Mouse (Mus musculus) heart, adult 11 months (tissue): ENCODE data around the gene Cldn22.
A peak's percentile ranks its signal among the peaks of the same experiment; 100 is the strongest.

Experiments
- DNase-seq: peaks from one replicate; pipeline ENCODE4 v3.0.0; 2022

Gene Cldn22

GRCm38 (mm10) chr8:47833944-47834343, 9.7 kb downstream of the Cldn22 start:
- DNase-seq, result peak; percentile 66

- peak; percentile 88 for DNase-seq
Observed at GRCm38 (mm10) chr8:47843063-47843462, 18.8 kb downstream of the Cldn22 start.

- peak; percentile 80 for DNase-seq
Observed at GRCm38 (mm10) chr8:47843651-47844050, 19.4 kb downstream of the Cldn22 start.

- peak; percentile 77 for DNase-seq
Observed at GRCm38 (mm10) chr8:47845956-47846355, 21.7 kb downstream of the Cldn22 start.

GRCm38 (mm10) chr8:47847161-47847560, 22.9 kb downstream of the Cldn22 start:
- peak; percentile 84 for DNase-seq

GRCm38 (mm10) chr8:47847931-47848330, 23.6 kb downstream of the Cldn22 start:
- peak; percentile 81 for DNase-seq

- peak; percentile 86 for DNase-seq
Observed at GRCm38 (mm10) chr8:47849842-47850241, 25.6 kb downstream of the Cldn22 start.

- DNase-seq, result peak; percentile 99
Observed at GRCm38 (mm10) chr8:47851824-47852502, 27.7 kb downstream of the Cldn22 start.

GRCm38 (mm10) chr8:47852737-47853136, 28.5 kb downstream of the Cldn22 start:
- DNase-seq, result no peak

- DNase-seq, result peak; percentile 94
Observed at GRCm38 (mm10) chr8:47853356-47853755, 29.1 kb downstream of the Cldn22 start.

GRCm38 (mm10) chr8:47859259-47859658, 35.0 kb downstream of the Cldn22 start:
- DNase-seq, result no peak

- DNase-seq, result no peak
Observed at GRCm38 (mm10) chr8:47866568-47866967, 42.3 kb downstream of the Cldn22 start.

- DNase-seq, result peak; percentile 95
Observed at GRCm38 (mm10) chr8:47867067-47867466, 42.8 kb downstream of the Cldn22 start.

- no peak for DNase-seq
Observed at GRCm38 (mm10) chr8:47872361-47873107, 48.3 kb downstream of the Cldn22 start.

- no peak for DNase-seq
Observed at GRCm38 (mm10) chr8:47874497-47875178, 50.4 kb downstream of the Cldn22 start.
